Mouse (Mus musculus) bone marrow macrophage, adult 2 months (primary cell): ENCODE measurements around the gene 1700025G04Rik.

Source experiments
- CTCF ChIP-seq: IDR thresholded peaks from 2 replicates; pipeline ENCODE4 v1.5.1; 2012; ENCODE audit warnings: low read depth, mild to moderate bottlenecking, low read length, moderate library complexity
- POLR2A ChIP-seq: IDR thresholded peaks from 2 replicates; pipeline ENCODE4 v1.6.1; 2012; ENCODE audit warnings: mild to moderate bottlenecking, low read depth, low read length, borderline replicate concordance

- TF ChIP-seq CTCF (no peak), POLR2A (no peak)
These were observed 112.3 kb downstream of the 1700025G04Rik start for GRCm38 (mm10) chr1:151977596-151977995.
